Mouse (Mus musculus): ENCODE measurements at regions not wholly inside any gene's neighbourhood (a gene's known extent, or its start where the extent isn't known, plus 50 kb on each side); places are given as distances from the start of the nearest gene placed in this dataset.

- DNase-seq, result no peak
Observed at GRCm38 (mm10) chr3:56773920-56774319, 527.9 kb downstream of the Tm4sf1 start.

- DNase-seq, result no peak
Observed at GRCm38 (mm10) chr3:56770225-56770624, 531.6 kb downstream of the Tm4sf1 start.

GRCm38 (mm10) chr3:56767133-56767532 lies 534.7 kb downstream of the Tm4sf1 start:
- peak; percentile 61 to 82 for DNase-seq

GRCm38 (mm10) chr3:56764336-56764735 lies 537.5 kb downstream of the Tm4sf1 start:
- peak in 1 of 2 experiments; percentile 54 for DNase-seq

GRCm38 (mm10) chr3:56763896-56764295 lies 537.9 kb downstream of the Tm4sf1 start:
- DNase-seq, result peak; percentile 41 to 70

- DNase-seq, result peak; percentile 96 to 98
Observed at GRCm38 (mm10) chr3:56753654-56754053, 548.1 kb downstream of the Tm4sf1 start.

GRCm38 (mm10) chr3:56751926-56752325 lies 549.9 kb downstream of the Tm4sf1 start:
- no peak for DNase-seq

- DNase-seq, result peak; percentile 82 to 90
Observed at GRCm38 (mm10) chr3:56740902-56741301, 557.4 kb upstream of the Nbea start.

- peak; percentile 31 to 60 for DNase-seq
Observed at GRCm38 (mm10) chr3:56739451-56739850, 556.0 kb upstream of the Nbea start.

GRCm38 (mm10) chr3:56730849-56731248 lies 547.3 kb upstream of the Nbea start:
- DNase-seq, result no peak

GRCm38 (mm10) chr3:56724991-56725390 lies 541.5 kb upstream of the Nbea start:
- no peak for DNase-seq

GRCm38 (mm10) chr3:56708260-56708659 lies 524.8 kb upstream of the Nbea start:
- no peak for DNase-seq

GRCm38 (mm10) chr3:56707312-56707711 lies 523.8 kb upstream of the Nbea start:
- DNase-seq, result no peak

- DNase-seq, result no peak
Observed at GRCm38 (mm10) chr3:56706038-56706437, 522.5 kb upstream of the Nbea start.

- DNase-seq, result no peak
Observed at GRCm38 (mm10) chr3:56698941-56699340, 515.4 kb upstream of the Nbea start.

- peak; percentile 64 to 80 for DNase-seq
Observed at GRCm38 (mm10) chr3:56698248-56698647, 514.7 kb upstream of the Nbea start.

- no peak for DNase-seq
Observed at GRCm38 (mm10) chr3:56681031-56681430, 497.5 kb upstream of the Nbea start.

GRCm38 (mm10) chr3:56668829-56669228 lies 485.3 kb upstream of the Nbea start:
- no peak for DNase-seq

- DNase-seq, result no peak
Observed at GRCm38 (mm10) chr3:56660594-56660993, 477.1 kb upstream of the Nbea start.

- DNase-seq, result peak; percentile 71 to 77
Observed at GRCm38 (mm10) chr3:56647313-56647712, 463.8 kb upstream of the Nbea start.
